ENCODE assay signal across 19 mouse cellular contexts in genomic region chr4:153003338-153003737, GRCm38 (mm10).
DNase-seq lines count a peak whose midpoint lies in the region; ATAC-seq and TF ChIP-seq lines count a peak whose summit lies in the region.
"Had no signal": no experiment of that assay in that cellular context is flagged by ENCODE, and none has a peak within 500 bp of the region (broad histone marks: within the 10 kb centered on the region; RNA-seq: fewer than 3 reads in every experiment).

No protein-coding gene starts in this region.

- H3K36me3 ChIP-seq in kidney, adult 2 months (ENCODE audit: control insufficient read depth, insufficient read depth, low read length), result no peaks in the 10 kb centered on the region
- no peaks in the 10 kb centered on the region for H3K36me3 ChIP-seq in lung, embryonic 14.5 days (ENCODE audit: insufficient read depth)
- H3K36me3 ChIP-seq in lung, postnatal 0 days (ENCODE audit: insufficient read depth, low read length), result no peaks in the 10 kb centered on the region
- no peaks in the 10 kb centered on the region for H3K36me3 ChIP-seq in liver, embryonic 11.5 days (ENCODE audit: control insufficient read depth, insufficient read depth, low read length)
- H3K36me3 ChIP-seq: embryonic facial prominence, embryonic 13.5 days; forebrain, embryonic 12.5 days; heart, embryonic 10.5 days; hindbrain, embryonic 13.5 days had no signal

- H3K27me3 ChIP-seq in kidney, adult 2 months (replicated peaks; ENCODE audit: control insufficient read depth, insufficient read depth, low read length), result no peaks in the 10 kb centered on the region
- no peaks in the 10 kb centered on the region for H3K27me3 ChIP-seq in lung, embryonic 14.5 days (ENCODE audit: insufficient read depth, low read length)
- H3K27me3 ChIP-seq in lung, postnatal 0 days (replicated peaks; ENCODE audit: insufficient read depth, low read length), result no peaks in the 10 kb centered on the region
- no peaks in the 10 kb centered on the region for H3K27me3 ChIP-seq in liver, embryonic 11.5 days (replicated peaks; ENCODE audit: control insufficient read depth, insufficient read depth, low read length)
- H3K27me3 ChIP-seq: embryonic facial prominence, embryonic 13.5 days had no signal

- peak; percentile 4 for DNase-seq in kidney, postnatal 14 days
- DNase-seq in kidney, adult 2 months, result no peak
- peak; percentile 27 for DNase-seq in lung, embryonic 14.5 days
- no peak for DNase-seq in lung, postnatal 0 days (ENCODE audit: low spot score)
- no peak for DNase-seq in liver, embryonic 11.5 days (ENCODE audit: low spot score)
- DNase-seq in adrenal gland, postnatal 10 days, result no peak
- DNase-seq in thymus, adult 18-20 months, result no peak
- DNase-seq: adrenal gland, adult 8-10 months; cerebellum, adult 11-12 months; cerebellum, adult 9-10 months; cerebellum, postnatal 36 days; gastrocnemius, postnatal 10 days; heart, adult 18-20 months; heart, postnatal 10 days had no signal

- H3K27ac ChIP-seq in kidney, adult 2 months (ENCODE audit: insufficient read depth, low read depth, low read length), result no peak overlapping the region
- H3K27ac ChIP-seq in lung, embryonic 14.5 days (ENCODE audit: low read depth), result no peak overlapping the region
- no peak overlapping the region for H3K27ac ChIP-seq in lung, postnatal 0 days (ENCODE audit: low read length)
- H3K27ac ChIP-seq in liver, embryonic 11.5 days (ENCODE audit: low read depth, low read length), result no peak overlapping the region
- H3K27ac ChIP-seq: embryonic facial prominence, embryonic 13.5 days; forebrain, embryonic 12.5 days; heart, embryonic 10.5 days; hindbrain, embryonic 13.5 days had no signal

- no peaks in the 10 kb centered on the region for H3K4me1 ChIP-seq in kidney, adult 2 months (ENCODE audit: control insufficient read depth, insufficient read depth, low read length)
- H3K4me1 ChIP-seq in lung, embryonic 14.5 days (ENCODE audit: insufficient read depth), result no peaks in the 10 kb centered on the region
- no peaks in the 10 kb centered on the region for H3K4me1 ChIP-seq in lung, postnatal 0 days (ENCODE audit: insufficient read depth, low read depth, low read length)
- no peaks in the 10 kb centered on the region; the same call in 1 of the 2 replicates for H3K4me1 ChIP-seq in liver, embryonic 11.5 days (replicated peaks; ENCODE audit: control insufficient read depth, insufficient read depth, low read length)
- H3K4me1 ChIP-seq: embryonic facial prominence, embryonic 13.5 days had no signal

- TF ChIP-seq POLR2A in kidney, adult 2 months (IDR thresholded peaks at IDR 0.05; ENCODE audit: low read depth, low read length), result no peak

- no peak for TF ChIP-seq EP300 in lung, postnatal 0 days (IDR thresholded peaks at IDR 0.05)

- ATAC-seq in lung, embryonic 14.5 days (ENCODE audit: insufficient read depth), result no peak; the same call in 1 of the 2 replicates
- no peak for ATAC-seq in lung, postnatal 0 days
- ATAC-seq in liver, embryonic 11.5 days (replicated peaks; ENCODE audit: low FRiP score), result peak; percentile 43; the same call in 1 of the 2 replicates
- ATAC-seq: forebrain, embryonic 16.5 days had no signal

- WGBS in kidney, adult 2 months, result 74% methylated on average over 3 of the region's 3 CpGs
- 51% methylated on average over 3 of the region's 3 CpGs for WGBS in lung, embryonic 14.5 days
- 49% methylated on average over 3 of the region's 3 CpGs for WGBS in lung, postnatal 0 days
- WGBS in liver, embryonic 11.5 days, result 65% methylated on average over 3 of the region's 3 CpGs

- no peak overlapping the region for H3K9ac ChIP-seq in lung, embryonic 14.5 days
- H3K9ac ChIP-seq in lung, postnatal 0 days (replicated peaks; ENCODE audit: low read depth), result no peak overlapping the region
- no peak overlapping the region for H3K9ac ChIP-seq in liver, embryonic 11.5 days (ENCODE audit: low read depth, low read length)
- H3K9ac ChIP-seq: embryonic facial prominence, embryonic 13.5 days; forebrain, embryonic 12.5 days; hindbrain, embryonic 13.5 days had no signal

- no peaks in the 10 kb centered on the region for H3K9me3 ChIP-seq in lung, embryonic 14.5 days (ENCODE audit: low read depth, low read length)
- no peaks in the 10 kb centered on the region; the same call in 1 of the 2 replicates for H3K9me3 ChIP-seq in lung, postnatal 0 days (ENCODE audit: low read length)
- H3K9me3 ChIP-seq in liver, embryonic 11.5 days (ENCODE audit: control insufficient read depth, low read length), result no peaks in the 10 kb centered on the region; the same call in 1 of the 2 replicates
- H3K9me3 ChIP-seq: embryonic facial prominence, embryonic 13.5 days; forebrain, embryonic 12.5 days; heart, embryonic 10.5 days; hindbrain, embryonic 13.5 days had no signal

- H3K4me2 ChIP-seq in lung, embryonic 14.5 days, result no peak overlapping the region
- H3K4me2 ChIP-seq in lung, postnatal 0 days (replicated peaks; ENCODE audit: low read depth, low read length), result no peak overlapping the region
- H3K4me2 ChIP-seq in liver, embryonic 11.5 days, result no peak overlapping the region
- H3K4me2 ChIP-seq: embryonic facial prominence, embryonic 13.5 days; forebrain, embryonic 12.5 days; hindbrain, embryonic 13.5 days had no signal

- no peak for TF ChIP-seq CTCF in kidney, adult 2 months (conservative IDR thresholded peaks at IDR 0.05; ENCODE audit: insufficient read depth, insufficient read length, low read depth, low read length)
- TF ChIP-seq CTCF in lung, embryonic 14.5 days (IDR thresholded peaks at IDR 0.05; ENCODE audit: low read depth), result no peak
- no peak for TF ChIP-seq CTCF in lung, postnatal 0 days (IDR thresholded peaks at IDR 0.05)

- H3K4me3 ChIP-seq in kidney, adult 2 months (ENCODE audit: insufficient read depth, low read depth, low read length), result no peak overlapping the region
- H3K4me3 ChIP-seq in lung, embryonic 14.5 days (ENCODE audit: low read depth, low read length), result no peak overlapping the region
- H3K4me3 ChIP-seq in lung, postnatal 0 days (ENCODE audit: low read depth, low read length), result no peak overlapping the region
- H3K4me3 ChIP-seq in liver, embryonic 11.5 days (ENCODE audit: low read depth, low read length), result no peak overlapping the region
- H3K4me3 ChIP-seq: embryonic facial prominence, embryonic 13.5 days; forebrain, embryonic 12.5 days; heart, embryonic 10.5 days; hindbrain, embryonic 13.5 days had no signal

Comparison
In these comparisons a context has a peak if more than half of its experiments do, and no peak if none do; other contexts are left out.
1. DNase-seq: peak in kidney, postnatal 14 days (single experiment) and lung, embryonic 14.5 days (single experiment); none in kidney, adult 2 months (single experiment), lung, postnatal 0 days (single experiment), liver, embryonic 11.5 days (single experiment), adrenal gland, postnatal 10 days (single experiment) and thymus, adult 18-20 months (0 of 2).